Mouse (Mus musculus) G1E (cell line): ENCODE data around the gene Slc30a7.

ENCODE experiments used
- CTCF ChIP-seq: IDR thresholded peaks from 2 replicates; pipeline ENCODE4 v1.5.1; 2012; ENCODE audit warnings: low read depth, low read length, inconsistent platforms, mixed read lengths
- TAL1 ChIP-seq: conservative IDR thresholded peaks from 2 replicates; pipeline ENCODE4 v1.6.1; 2012; ENCODE audit warnings: low read depth, low read length, inconsistent platforms, mixed read lengths

GRCm38 (mm10) chr3:116019136-116019535 is 11.9 kb upstream of the Slc30a7 start:
- no peak for TF ChIP-seq TAL1
- TF ChIP-seq CTCF: no peak
